In the genomic region with DNA sequence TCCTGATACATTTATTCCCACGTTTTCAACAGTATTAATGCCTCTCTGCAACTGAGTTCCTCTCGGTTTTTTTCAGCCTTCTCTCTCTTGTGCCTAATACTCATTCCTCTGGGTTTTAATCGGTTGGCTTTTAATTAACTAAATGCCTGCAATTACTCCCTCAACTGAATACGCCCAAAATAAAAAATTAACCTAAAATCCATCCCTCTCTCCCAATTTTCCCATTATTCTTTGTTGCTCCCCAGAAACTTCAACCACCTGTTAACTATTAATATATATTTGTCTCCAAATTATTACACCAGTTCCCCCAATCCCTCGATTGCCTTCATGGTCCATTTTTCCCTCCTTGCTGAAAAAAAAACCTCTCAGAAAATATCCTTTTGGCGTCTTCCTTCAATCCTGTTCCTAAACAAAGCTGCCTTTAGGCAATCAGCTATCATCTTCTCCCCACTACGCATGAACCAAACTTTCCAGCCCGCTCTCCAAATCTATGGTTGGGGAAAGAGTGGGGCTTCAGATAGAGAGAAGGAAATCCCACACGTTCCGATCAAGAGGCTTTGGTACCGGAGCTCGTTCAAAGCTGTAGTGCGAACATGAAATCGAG, we compare ENCODE assay signal across 8 mouse cellular contexts. TPM values are rescaled to one million over a fixed set of nuclear protein-coding genes. Genes with fewer than 3 reads are reported as not detected.
A peak's percentile ranks its signal among the peaks of the same experiment; 100 is the strongest.
DNase-seq lines count a peak whose midpoint lies in the region; ATAC-seq and TF ChIP-seq lines count a peak whose summit lies in the region.

No protein-coding gene starts in this region.

- no peak for TF ChIP-seq EP300 in lung, postnatal 0 days (IDR thresholded peaks at IDR 0.05)

- peak; percentile 68 for DNase-seq in lung, postnatal 0 days (ENCODE audit: low spot score)
- no peak for DNase-seq in lung, postnatal 14 days
- peak; percentile 33 for DNase-seq in large intestine, adult 2 months (ENCODE audit: low read depth, low spot score)
- no peak for DNase-seq in adrenal gland, adult (ENCODE audit: inconsistent age in 2 of 2, low spot score in 1 of 2)
- DNase-seq in layer of hippocampus, adult 11-12 months (ENCODE audit: low spot score) = no peak
- DNase-seq in gastrocnemius, postnatal 10 days = no peak

- peak overlapping the region; percentile 95 for H3K4me3 ChIP-seq in lung, postnatal 0 days (ENCODE audit: low read depth, low read length)
- H3K4me3 ChIP-seq in olfactory bulb, adult 2 months (ENCODE audit: insufficient read depth, low read depth, low read length) = peak overlapping the region; percentile 96

- H3K27me3 ChIP-seq in lung, postnatal 0 days (replicated peaks; ENCODE audit: insufficient read depth, low read length) = no peaks in the 10 kb centered on the region

- H3K4me2 ChIP-seq in lung, postnatal 0 days (replicated peaks; ENCODE audit: low read depth, low read length) = peak overlapping the region; percentile 60

- 2% methylated on average over 14 of the region's 14 CpGs for WGBS in lung, postnatal 0 days
- under 1% methylated on average over 14 of the region's 14 CpGs for WGBS in large intestine, adult 2 months
- WGBS in olfactory bulb, adult 2 months = under 1% methylated on average over 14 of the region's 14 CpGs

- peak overlapping the region; percentile 96 for H3K27ac ChIP-seq in lung, postnatal 0 days (ENCODE audit: low read length)
- peak overlapping the region; percentile 87 for H3K27ac ChIP-seq in olfactory bulb, adult 2 months (ENCODE audit: insufficient read depth, low read depth, low read length)

- H3K4me1 ChIP-seq in lung, postnatal 0 days (ENCODE audit: insufficient read depth, low read depth, low read length) = peaks cover 7% of the 10 kb centered on the region; the same call in 1 of the 2 replicates
- H3K4me1 ChIP-seq in olfactory bulb, adult 2 months (ENCODE audit: control insufficient read depth, insufficient read depth, low read length) = peaks cover 3% of the 10 kb centered on the region; the same call in 1 of the 2 replicates

- peak overlapping the region; percentile 100 for H3K9ac ChIP-seq in lung, postnatal 0 days (replicated peaks; ENCODE audit: low read depth)

- no peak for ATAC-seq in lung, postnatal 0 days
- ATAC-seq in erythroblast, adult 5-6 weeks (replicated peaks; ENCODE audit: low FRiP score, poor library complexity, severe bottlenecking) = 0 out of 2 replicates have a peak, but pooled peaks have one; percentile 18

- TF ChIP-seq CTCF in lung, postnatal 0 days (IDR thresholded peaks at IDR 0.05) = no peak
- no peak for TF ChIP-seq CTCF in olfactory bulb, adult 2 months (IDR thresholded peaks at IDR 0.05; ENCODE audit: insufficient read depth, low read depth, low read length)

- H3K9me3 ChIP-seq in lung, postnatal 0 days (ENCODE audit: low read length) = no peaks in the 10 kb centered on the region

- peaks cover 20% of the 10 kb centered on the region for H3K36me3 ChIP-seq in lung, postnatal 0 days (ENCODE audit: insufficient read depth, low read length)

- no peak for TF ChIP-seq POLR2A in olfactory bulb, adult 2 months (IDR thresholded peaks at IDR 0.05; ENCODE audit: insufficient read depth, low read depth, low read length)

RNA-seq across cellular contexts. Expression of gene Polr2m, which starts 0.8 kb away (rescaled TPM):
- 159 and 173 TPM in 2 replicates for polyA plus RNA-seq in lung, postnatal 0 days (2015; fragmentation: Nextera tagmentation; extraction: Ambion mirVana)
- total RNA-seq in erythroblast, adult 5-6 weeks (2015; ENCODE audit: low replicate concordance) = 20.1 and 21.1 TPM in 2 replicates
- 28.3 and 36.2 TPM in 2 replicates for total RNA-seq in erythroblast, adult 5-6 weeks (2017; ENCODE audit: low replicate concordance)
- polyA plus RNA-seq in large intestine, adult 2 months (2012; rRNA removed) = 232 and 289 TPM in 2 replicates
- polyA plus RNA-seq in olfactory bulb, adult 2 months (2012; ENCODE audit: insufficient read depth, insufficient read length, low replicate concordance, missing spikeins) = not detected in 2 replicates
- 100 to 1,000 TPM; 188 to 208 TPM for total RNA-seq in gastrocnemius, postnatal 10 days (2021)

Comparison
In these comparisons a context has a peak if more than half of its experiments do, and no peak if none do; other contexts are left out.
1. DNase-seq: peak in lung, postnatal 0 days (single experiment) and large intestine, adult 2 months (single experiment); none in lung, postnatal 14 days (single experiment), adrenal gland, adult (0 of 2), layer of hippocampus, adult 11-12 months (single experiment) and gastrocnemius, postnatal 10 days (single experiment).